Mouse (Mus musculus) kidney, postnatal 0 days (tissue): ENCODE results near the gene Pck2. TPM values are rescaled to one million over a fixed set of nuclear protein-coding genes. Genes with fewer than 3 reads are reported as not detected.

Experiments
- ATAC-seq: fragments of 200-750 bp; cut with Nextera tagmentation; replicated peaks from 2 replicates; pipeline ENCODE4 v1.8.0; 2017; ENCODE audit warnings: low read depth, moderate number of reproducible peaks, moderate TSS enrichment, moderate library complexity; ENCODE audit not compliant: low FRiP score
- DNase-seq: peaks from one replicate; pipeline ENCODE4 v3.0.0-alpha.2; 2016; ENCODE audit warnings: low spot score
- H3K27ac ChIP-seq: fragments of 300-500 bp; sonication (generic); 2 replicates; pipeline ENCODE4 v1.5.1; 2014; ENCODE audit warnings: mild to moderate bottlenecking
- H3K27me3 ChIP-seq: fragments of 300-500 bp; sonication (generic); 2 replicates; pipeline ENCODE4 v1.6.1; 2014; ENCODE audit warnings: low read length, mixed read lengths; ENCODE audit not compliant: insufficient read depth
- H3K36me3 ChIP-seq: fragments of 300-500 bp; sonication (generic); 2 replicates; pipeline ENCODE4 v1.6.1; 2014; ENCODE audit warnings: low read length, mixed read lengths; ENCODE audit not compliant: insufficient read depth
- H3K4me1 ChIP-seq: fragments of 300-500 bp; sonication (generic); replicated peaks from 2 replicates; pipeline ENCODE4 v1.6.1; 2014; ENCODE audit warnings: antibody characterized with exemption, low read length, mixed read lengths; ENCODE audit not compliant: insufficient read depth
- H3K4me2 ChIP-seq: fragments of 300-500 bp; sonication (generic); 2 replicates; pipeline ENCODE4 v1.6.1; 2014; ENCODE audit warnings: mild to moderate bottlenecking, low read length, moderate library complexity, mixed read lengths
- H3K4me3 ChIP-seq: fragments of 300-500 bp; sonication (generic); replicated peaks from 2 replicates; pipeline ENCODE4 v1.5.1; 2014; ENCODE audit warnings: low read depth, low read length
- H3K9ac ChIP-seq: fragments of 300-500 bp; sonication (generic); 2 replicates; pipeline ENCODE4 v1.6.1; 2014; ENCODE audit warnings: low read depth, low read length
- H3K9me3 ChIP-seq: fragments of 300-500 bp; sonication (generic); replicated peaks from 2 replicates; pipeline ENCODE4 v1.6.1; 2016; ENCODE audit warnings: low read length, inconsistent platforms, mixed read lengths
- CTCF ChIP-seq: IDR thresholded peaks from 2 replicates; pipeline ENCODE4 v1.5.1; 2016; ENCODE audit warnings: antibody characterized with exemption, low read depth, mild to moderate bottlenecking, moderate library complexity
- WGBS: fragments of 180-500 bp; shearing (Covaris S2); extraction: QIAGEN DNeasy Blood & Tissue Kit; methylation state at CpG from one replicate; pipeline ENCODE4 v1.1.7; 2014; 5-methylcytosine and 5-hydroxymethylcytosine counted together
- polyA plus RNA-seq: library from polyadenylated mRNA; unstranded; fragments of >200 nt; fragmentation: Nextera tagmentation; extraction: Ambion mirVana; gene quantifications from 2 replicates; pipeline ENCODE4 v1.2.1, GENCODE M21; 2015

Gene Pck2
- polyA plus RNA-seq, 1 experiment from 2014 or later = 38.2 TPM

DNA sequence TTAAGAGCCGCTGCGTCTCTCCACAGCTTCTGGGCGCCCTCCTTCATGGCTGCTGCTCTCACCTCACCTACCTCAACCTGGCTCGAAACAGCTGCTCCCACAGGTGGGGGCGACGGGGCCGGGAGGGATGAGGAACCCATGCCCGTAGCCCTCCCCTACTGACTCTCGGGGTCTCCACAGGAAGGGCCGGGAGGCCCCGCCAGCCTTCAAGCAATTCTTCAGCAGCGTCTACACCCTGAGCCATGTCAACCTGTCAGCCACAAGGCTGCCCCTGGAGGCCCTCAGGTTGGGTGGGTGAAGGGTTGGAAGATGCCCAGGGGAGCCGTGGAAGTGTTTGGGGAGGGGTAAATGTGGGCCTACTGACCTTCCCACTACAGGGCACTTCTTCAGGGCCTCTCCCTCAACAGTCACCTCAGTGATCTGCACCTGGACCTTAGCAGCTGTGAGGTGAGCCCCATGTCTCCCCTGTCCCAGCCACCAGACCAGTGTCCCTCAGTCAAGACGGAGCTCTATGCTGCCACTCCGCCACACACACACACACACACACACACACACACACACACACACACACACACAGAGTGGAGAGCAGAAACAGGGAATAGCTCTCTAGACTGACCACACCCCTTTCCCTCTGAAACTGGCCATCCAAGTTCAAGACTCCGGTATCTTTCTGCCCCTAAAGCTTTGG is 43.2 kb upstream of the Pck2 start:
- no peaks in the 10 kb centered on the region for H3K36me3 ChIP-seq
- no peak overlapping the region for H3K4me3 ChIP-seq
- H3K27ac ChIP-seq = no peak overlapping the region
- H3K9ac ChIP-seq = no peak overlapping the region
- TF ChIP-seq CTCF = no peak
- DNase-seq = no peak
- H3K27me3 ChIP-seq = no peaks in the 10 kb centered on the region
- no peak overlapping the region for H3K4me2 ChIP-seq
- WGBS = 69% methylated on average over 16 of the region's 16 CpGs
- ATAC-seq = peak; percentile 17; the same call in 1 of the 2 replicates
- H3K4me1 ChIP-seq = no peaks in the 10 kb centered on the region
- no peaks in the 10 kb centered on the region for H3K9me3 ChIP-seq

DNA sequence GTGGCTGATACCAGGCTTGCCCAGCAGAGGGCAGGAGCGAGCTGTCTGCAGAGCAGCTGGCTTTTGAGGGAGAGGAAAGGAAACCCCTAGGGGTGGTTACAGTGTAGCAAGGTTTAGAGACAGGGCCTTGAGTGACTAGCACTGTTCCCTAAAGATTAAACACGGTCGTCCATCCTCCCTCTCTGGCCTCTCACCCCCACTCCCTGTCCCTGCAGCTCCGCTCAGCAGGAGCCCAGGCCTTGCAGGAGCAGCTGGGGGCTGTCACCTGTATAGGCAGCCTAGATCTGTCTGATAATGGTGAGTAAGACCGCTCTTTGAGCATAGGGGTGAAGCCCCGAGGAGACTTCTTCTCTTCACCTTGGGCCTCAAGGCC is 42.6 kb upstream of the Pck2 start:
- H3K4me2 ChIP-seq = no peak overlapping the region

DNA sequence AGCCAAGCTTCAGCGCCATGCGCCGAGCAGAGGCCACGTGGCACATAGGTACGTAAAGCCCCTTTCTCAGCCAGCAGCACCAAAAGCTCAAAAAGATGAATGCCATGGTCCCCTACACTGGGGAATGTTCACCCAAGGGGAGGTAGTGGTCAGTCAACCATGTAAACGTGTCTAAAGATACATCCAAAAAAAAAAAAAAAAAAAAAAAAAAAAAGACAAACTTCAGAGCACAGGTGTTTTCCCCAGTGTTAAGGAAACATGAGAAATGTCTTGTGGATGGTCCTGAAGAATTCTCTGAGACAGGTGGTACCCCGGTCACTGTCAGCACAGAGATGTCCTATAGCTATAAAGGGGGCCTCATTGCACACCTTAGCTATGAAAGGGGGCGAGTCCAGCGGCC is 34.5 kb upstream of the Pck2 start:
- H3K27me3 ChIP-seq = no peaks in the 10 kb centered on the region
- no peaks in the 10 kb centered on the region for H3K9me3 ChIP-seq
- DNase-seq = no peak
- H3K27ac ChIP-seq = no peak overlapping the region
- no peak for TF ChIP-seq CTCF
- H3K4me2 ChIP-seq = no peak overlapping the region
- H3K4me1 ChIP-seq = no peaks in the 10 kb centered on the region
- no peak overlapping the region for H3K4me3 ChIP-seq
- no peak overlapping the region for H3K9ac ChIP-seq
- H3K36me3 ChIP-seq = no peaks in the 10 kb centered on the region
- 76% methylated on average over 9 of the region's 9 CpGs for WGBS
- no peak for ATAC-seq

More for the DNA sequence above, 42.6 kb upstream of the Pck2 start:
- peak; percentile 100 for TF ChIP-seq CTCF
- Histone ChIP-seq H3K27ac (no peak overlapping the region), H3K9me3 (no peaks in the 10 kb centered on the region), H3K9ac (no peak overlapping the region; the same call in 1 of the 2 replicates), H3K4me3 (no peak overlapping the region), H3K27me3 (no peaks in the 10 kb centered on the region), H3K36me3 (no peaks in the 10 kb centered on the region), H3K4me1 (no peaks in the 10 kb centered on the region)
- ATAC-seq (peak; percentile 73), DNase-seq (peak; percentile 92)
- WGBS = 22% methylated on average over 6 of the region's 6 CpGs

DNA sequence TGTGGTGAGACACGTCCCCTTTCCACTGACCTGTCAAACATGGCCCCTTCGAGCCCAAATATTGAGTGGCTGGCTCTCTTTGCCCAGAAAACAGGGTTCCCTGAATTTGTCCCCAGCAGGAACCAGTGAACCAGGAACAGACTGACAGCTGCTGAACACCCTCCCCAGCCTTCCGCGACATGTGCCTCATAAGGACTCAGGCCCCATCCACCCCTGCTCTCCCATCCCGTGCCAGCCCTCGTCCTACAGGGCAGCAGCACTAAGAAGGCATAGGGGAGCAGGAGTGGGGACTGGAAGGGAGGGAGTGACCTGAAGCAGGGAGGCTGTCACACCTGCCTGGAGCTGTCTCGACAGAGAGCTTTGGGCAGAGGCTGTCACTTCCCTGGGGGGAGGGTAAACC is 32.3 kb upstream of the Pck2 start:
- Histone ChIP-seq H3K27ac (no peak overlapping the region), H3K9me3 (no peaks in the 10 kb centered on the region), H3K4me2 (no peak overlapping the region), H3K4me3 (no peak overlapping the region), H3K36me3 (no peaks in the 10 kb centered on the region), H3K4me1 (no peaks in the 10 kb centered on the region), H3K9ac (no peak overlapping the region), H3K27me3 (no peaks in the 10 kb centered on the region)
- 36% methylated on average over 7 of the region's 7 CpGs for WGBS
- no peak for TF ChIP-seq CTCF
- ATAC-seq (no peak), DNase-seq (no peak)

DNA sequence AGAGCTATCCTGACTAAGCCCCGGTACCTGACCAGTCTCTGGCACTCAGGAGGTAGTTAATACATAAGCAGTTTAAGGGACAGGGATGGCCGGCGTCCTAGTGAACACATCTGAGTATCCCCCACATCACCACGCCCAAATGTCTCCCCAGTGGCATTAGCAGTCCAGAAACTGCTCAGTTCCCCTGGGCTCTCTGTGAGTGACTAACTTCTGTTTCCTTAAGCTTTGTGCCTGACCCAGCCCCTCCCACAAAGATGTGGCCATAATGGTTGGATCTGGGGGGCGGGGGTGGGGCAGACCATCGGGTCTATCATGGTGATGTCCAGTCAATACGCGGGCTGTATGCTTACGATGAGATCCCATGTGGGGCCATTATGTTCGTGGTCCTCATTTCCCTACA is 30.5 kb upstream of the Pck2 start:
- Histone ChIP-seq H3K4me2 (no peak overlapping the region), H3K27ac (no peak overlapping the region), H3K4me3 (no peak overlapping the region), H3K27me3 (no peaks in the 10 kb centered on the region), H3K9ac (no peak overlapping the region), H3K9me3 (no peaks in the 10 kb centered on the region), H3K36me3 (no peaks in the 10 kb centered on the region), H3K4me1 (no peaks in the 10 kb centered on the region)
- no peak for ATAC-seq
- WGBS = 75% methylated on average over 10 of the region's 10 CpGs
- DNase-seq = no peak
- no peak for TF ChIP-seq CTCF

DNA sequence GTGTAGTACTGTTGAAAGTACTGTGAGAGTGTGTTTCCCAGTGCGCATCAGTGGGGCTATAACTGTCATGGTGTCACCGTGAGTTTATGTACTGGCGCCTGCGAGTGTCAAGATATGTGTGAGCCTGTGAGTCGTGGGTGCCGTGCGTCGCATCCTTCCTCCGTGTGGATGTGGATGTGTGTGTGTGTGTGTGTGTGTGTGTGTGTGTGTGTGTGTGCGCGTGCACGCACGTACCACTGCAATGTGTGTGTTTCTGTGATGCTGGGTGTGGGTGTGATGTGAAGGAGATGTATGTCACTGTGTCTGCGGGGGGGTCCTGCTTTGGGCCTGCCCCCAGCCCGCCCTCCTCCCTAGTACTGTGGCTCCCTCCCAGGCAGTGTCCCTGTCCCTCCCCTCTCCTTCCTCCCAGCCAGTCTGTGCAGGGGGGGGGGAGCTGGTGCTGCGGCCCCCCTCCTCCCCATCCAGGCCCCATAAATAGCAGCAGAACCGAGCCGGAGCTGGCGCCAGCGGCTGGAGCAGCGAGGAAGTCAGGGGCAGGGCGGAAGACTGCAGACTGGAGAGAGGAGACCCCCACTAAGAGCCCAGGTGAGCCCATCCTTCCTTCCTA is 29.8 kb upstream of the Pck2 start, which contains the start of gene Cpne6:
Gene Cpne6, plus strand, starts transcription at position 321 of the 607 bp plus-strand sequence.
- H3K36me3 ChIP-seq = no peaks in the 10 kb centered on the region
- no peaks in the 10 kb centered on the region for H3K27me3 ChIP-seq
- DNase-seq (no peak), ATAC-seq (no peak)
- H3K4me2 ChIP-seq = no peak within 1 kb of the TSS
- H3K9me3 ChIP-seq = no peaks in the 10 kb centered on the region
- no peaks in the 10 kb centered on the region for H3K4me1 ChIP-seq
- H3K4me3 ChIP-seq = no peak within 1 kb of the TSS
- TF ChIP-seq CTCF = no peak
- no peak within 1 kb of the TSS for H3K27ac ChIP-seq
- 56% methylated on average over 19 of the region's 22 CpGs for WGBS
- H3K9ac ChIP-seq = no peak within 1 kb of the TSS

DNA sequence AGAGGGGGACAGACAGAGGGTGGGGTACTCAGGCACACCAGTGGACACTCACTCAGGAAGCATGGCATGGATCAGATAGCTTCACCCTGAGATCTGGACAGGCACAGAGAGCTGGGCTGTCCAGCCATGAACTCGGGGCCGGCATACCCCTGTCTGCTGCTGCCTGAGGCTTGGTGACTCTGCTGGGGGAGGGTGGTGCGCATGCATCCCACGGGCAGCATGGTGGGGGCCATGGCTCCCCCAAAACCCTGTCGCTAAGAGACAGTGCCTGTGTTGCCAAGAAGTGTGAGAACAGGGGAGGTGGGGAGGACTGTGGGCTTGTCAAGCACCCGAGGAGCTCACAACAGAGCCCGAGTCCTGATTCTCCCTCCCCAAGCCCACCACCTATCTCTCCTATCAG is 29.0 kb upstream of the Pck2 start:
- Histone ChIP-seq H3K4me2 (no peak overlapping the region), H3K27ac (no peak overlapping the region), H3K9me3 (no peaks in the 10 kb centered on the region), H3K27me3 (no peaks in the 10 kb centered on the region), H3K4me3 (no peak overlapping the region), H3K9ac (no peak overlapping the region), H3K4me1 (no peaks in the 10 kb centered on the region), H3K36me3 (no peaks in the 10 kb centered on the region)
- TF ChIP-seq CTCF = no peak
- ATAC-seq = no peak; the same call in 1 of the 2 replicates
- WGBS = 40% methylated on average over 7 of the region's 7 CpGs
- DNase-seq = no peak
